Mouse (Mus musculus): ENCODE results near the gene Ssxb3. TPM values are rescaled to one million over a fixed set of nuclear protein-coding genes. Genes with fewer than 3 reads are reported as not detected.

Gene Ssxb3
- not detected in 2 replicates for polyA plus RNA-seq (2012; rRNA removed; ENCODE audit: low replicate concordance)

GRCm38 (mm10) chrX:8591716-8592115 is at the start of gene Ssxb3:
Ssxb3 (minus strand) TSS chrX:8591816.

GRCm38 (mm10) chrX:8548155-8548554 is 43.5 kb downstream of the Ssxb3 start, which contains the start of gene Ssxb6:
Ssxb6 (minus strand) TSS chrX:8548255.

Other genes starting within 250 kb of the Ssxb3 start
- gene Ssxb9, start 224.8 kb downstream of the Ssxb3 start, polyA plus RNA-seq (2012; rRNA removed; ENCODE audit: low replicate concordance) = not detected in 2 replicates
- gene Ssxb1, start 178.5 kb downstream of the Ssxb3 start, polyA plus RNA-seq (2012; rRNA removed; ENCODE audit: low replicate concordance) = not detected in 2 replicates
- not detected in 2 replicates for gene Ssxb2, start 130.1 kb downstream of the Ssxb3 start, polyA plus RNA-seq (2012; rRNA removed; ENCODE audit: low replicate concordance)
- gene Gm14459, start 66.9 kb downstream of the Ssxb3 start, polyA plus RNA-seq (2012; rRNA removed; ENCODE audit: low replicate concordance) = not detected in 2 replicates
- gene Ssxb6, start 43.6 kb downstream of the Ssxb3 start, polyA plus RNA-seq (2012; rRNA removed; ENCODE audit: low replicate concordance) = not detected in 2 replicates
- not detected in 2 replicates for gene Ssxb8, start 99.0 kb upstream of the Ssxb3 start, polyA plus RNA-seq (2012; rRNA removed; ENCODE audit: low replicate concordance)
- gene Ssx9, start 156.6 kb upstream of the Ssxb3 start, polyA plus RNA-seq (2012; rRNA removed; ENCODE audit: low replicate concordance) = not detected in 2 replicates
- not detected in 2 replicates for gene Ssxb5, start 211.9 kb upstream of the Ssxb3 start, polyA plus RNA-seq (2012; rRNA removed; ENCODE audit: low replicate concordance)